Mouse (Mus musculus) ES-Bruce4 (cell line): Measurements from ENCODE around the gene Fgfr2. TPM values are rescaled to one million over a fixed set of nuclear protein-coding genes. Genes with fewer than 3 reads are reported as not detected.

Experiments
- H3K27ac ChIP-seq: 2 replicates; pipeline ENCODE4 v1.5.1; 2012; ENCODE audit warnings: low read length, inconsistent platforms; ENCODE audit not compliant: insufficient read depth
- H3K27me3 ChIP-seq: 2 replicates; pipeline ENCODE4 v1.6.1; 2012; ENCODE audit warnings: mild to moderate bottlenecking, low read length, inconsistent platforms; ENCODE audit not compliant: control insufficient read depth, poor library complexity, insufficient read depth, severe bottlenecking
- H3K36me3 ChIP-seq: 2 replicates; pipeline ENCODE4 v1.6.1; 2012; ENCODE audit warnings: inconsistent platforms, mild to moderate bottlenecking, low read length, moderate library complexity; ENCODE audit not compliant: control insufficient read depth, poor library complexity, insufficient read depth, severe bottlenecking
- H3K4me1 ChIP-seq: one replicate; pipeline ENCODE4 v1.8.1; 2011; ENCODE audit warnings: low read length; ENCODE audit not compliant: control insufficient read depth, insufficient read depth
- H3K4me3 ChIP-seq: 2 replicates; pipeline ENCODE4 v1.5.1; 2011; ENCODE audit warnings: low read depth, mild to moderate bottlenecking, low read length
- H3K9ac ChIP-seq: 2 replicates; pipeline ENCODE4 v1.6.1; 2012; ENCODE audit warnings: low read depth, mild to moderate bottlenecking, inconsistent platforms; ENCODE audit not compliant: poor library complexity, severe bottlenecking
- H3K9me3 ChIP-seq: replicated peaks from 2 replicates; pipeline ENCODE4 v1.6.1; 2012; ENCODE audit warnings: mild to moderate bottlenecking, low read length, inconsistent platforms; ENCODE audit not compliant: control insufficient read depth, poor library complexity, insufficient read depth, severe bottlenecking
- CTCF ChIP-seq: IDR thresholded peaks from one replicate; pipeline ENCODE4 v1.8.1; 2011; ENCODE audit warnings: low read depth, low read length
- EP300 ChIP-seq: IDR thresholded peaks from 2 replicates; pipeline ENCODE4 v1.6.1; 2011; ENCODE audit warnings: low read depth, low read length; ENCODE audit not compliant: insufficient read depth
- POLR2A ChIP-seq: IDR thresholded peaks from one replicate; pipeline ENCODE4 v1.8.1; 2011; ENCODE audit warnings: low read length; ENCODE audit not compliant: insufficient read depth
- polyA plus RNA-seq: library from polyadenylated mRNA; stranded (reverse); fragments of >200 nt; gene quantifications from 2 replicates; pipeline ENCODE4 v1.2.4, GENCODE M21; 2011; ENCODE audit warnings: low read depth; ENCODE audit not compliant: missing spikeins, insufficient read depth, insufficient read length

Fgfr2 gene
- polyA plus RNA-seq, 1 experiment, result 34.8 TPM

GRCm38 (mm10) chr7:132754389-132754750, 368.8 kb downstream of the Fgfr2 start:
- no peak overlapping the region for H3K4me3 ChIP-seq
- no peaks in the 10 kb centered on the region for H3K27me3 ChIP-seq
- H3K27ac ChIP-seq, result no peak overlapping the region
- H3K4me1 ChIP-seq, result no peaks in the 10 kb centered on the region
- H3K9ac ChIP-seq, result no peak overlapping the region
- H3K36me3 ChIP-seq, result no peaks in the 10 kb centered on the region
- H3K9me3 ChIP-seq, result no peaks in the 10 kb centered on the region
- TF ChIP-seq EP300, result no peak

GRCm38 (mm10) chr7:132753518-132754388, 369.4 kb downstream of the Fgfr2 start:
- H3K9me3 ChIP-seq, result no peaks in the 10 kb centered on the region
- H3K9ac ChIP-seq, result no peak overlapping the region
- H3K36me3 ChIP-seq, result no peaks in the 10 kb centered on the region
- no peaks in the 10 kb centered on the region for H3K27me3 ChIP-seq
- H3K27ac ChIP-seq, result no peak overlapping the region
- H3K4me1 ChIP-seq, result no peaks in the 10 kb centered on the region
- no peak overlapping the region for H3K4me3 ChIP-seq
- TF ChIP-seq POLR2A (no peak), CTCF (no peak), EP300 (no peak)

- no peak overlapping the region for H3K27ac ChIP-seq
- H3K9me3 ChIP-seq, result no peaks in the 10 kb centered on the region
- no peaks in the 10 kb centered on the region for H3K27me3 ChIP-seq
- no peaks in the 10 kb centered on the region for H3K4me1 ChIP-seq
- no peaks in the 10 kb centered on the region for H3K36me3 ChIP-seq
- TF ChIP-seq POLR2A (no peak), EP300 (no peak), CTCF (no peak)
- no peak overlapping the region for H3K4me3 ChIP-seq
- no peak overlapping the region for H3K9ac ChIP-seq
Observed at GRCm38 (mm10) chr7:132751716-132752115, 371.4 kb downstream of the Fgfr2 start.

GRCm38 (mm10) chr7:132749504-132749903, 373.6 kb downstream of the Fgfr2 start:
- Histone ChIP-seq H3K4me3 (no peak overlapping the region), H3K27me3 (no peaks in the 10 kb centered on the region), H3K4me1 (no peaks in the 10 kb centered on the region), H3K27ac (no peak overlapping the region), H3K36me3 (no peaks in the 10 kb centered on the region), H3K9ac (no peak overlapping the region), H3K9me3 (no peaks in the 10 kb centered on the region)
- TF ChIP-seq CTCF (no peak), POLR2A (no peak), EP300 (no peak)

GRCm38 (mm10) chr7:132748076-132748769, 374.9 kb downstream of the Fgfr2 start:
- Histone ChIP-seq H3K4me3 (no peak overlapping the region), H3K27ac (no peak overlapping the region), H3K36me3 (no peaks in the 10 kb centered on the region), H3K27me3 (no peaks in the 10 kb centered on the region), H3K9me3 (no peaks in the 10 kb centered on the region), H3K4me1 (no peaks in the 10 kb centered on the region), H3K9ac (no peak overlapping the region)
- TF ChIP-seq CTCF (no peak), EP300 (no peak), POLR2A (no peak)

GRCm38 (mm10) chr7:132747096-132747495, 376.1 kb downstream of the Fgfr2 start:
- H3K9ac ChIP-seq, result no peak overlapping the region
- no peak overlapping the region for H3K27ac ChIP-seq
- no peaks in the 10 kb centered on the region for H3K27me3 ChIP-seq
- no peaks in the 10 kb centered on the region for H3K9me3 ChIP-seq
- TF ChIP-seq CTCF (no peak), EP300 (no peak), POLR2A (no peak)
- no peak overlapping the region for H3K4me3 ChIP-seq
- H3K4me1 ChIP-seq, result no peaks in the 10 kb centered on the region
- H3K36me3 ChIP-seq, result no peaks in the 10 kb centered on the region
